Mouse (Mus musculus): Measurements from ENCODE around the gene Ebf1. TPM values are rescaled to one million over a fixed set of nuclear protein-coding genes. Genes with fewer than 3 reads are reported as not detected.

The Ebf1 gene
- polyA plus RNA-seq, 1 experiment, result not detected

DNA sequence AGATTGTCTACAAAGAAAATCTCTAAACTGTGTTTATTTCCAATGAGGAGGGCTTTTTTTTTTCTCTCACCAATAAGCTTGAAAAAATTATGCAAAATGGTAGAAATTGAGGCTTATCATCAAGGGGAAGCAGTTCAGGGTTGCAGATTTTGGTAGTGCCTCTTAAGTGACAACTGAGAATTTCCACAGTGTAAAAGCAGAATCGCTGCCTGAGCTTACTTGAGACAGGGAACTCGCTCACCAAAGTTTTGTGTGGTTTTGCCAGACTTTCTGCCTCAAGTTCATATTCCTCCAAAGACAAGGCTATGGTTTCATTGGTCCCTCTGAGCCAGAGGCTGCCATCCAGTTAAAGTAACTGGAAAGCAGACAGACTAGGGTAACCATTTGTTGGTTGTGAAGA lies 128.8 kb downstream of the Ebf1 start:
- H3K4me3 ChIP-seq (ENCODE audit: insufficient read depth, low read depth, low read length), result no peak overlapping the region
- 0 out of 2 replicates have a peak, but pooled peaks cover 2% of the 10 kb centered on the region for H3K4me1 ChIP-seq (ENCODE audit: control insufficient read depth, insufficient read depth, low read length)
- no peak for TF ChIP-seq POLR2A (IDR thresholded peaks at IDR 0.05; ENCODE audit: insufficient read depth, low read depth, low read length)
- no peak for TF ChIP-seq CTCF (IDR thresholded peaks at IDR 0.05; ENCODE audit: insufficient read depth, low read depth, low read length)
- WGBS, result 94% methylated on average over 2 of the region's 2 CpGs
- no peak overlapping the region for H3K27ac ChIP-seq (ENCODE audit: insufficient read depth, low read depth, low read length)

DNA sequence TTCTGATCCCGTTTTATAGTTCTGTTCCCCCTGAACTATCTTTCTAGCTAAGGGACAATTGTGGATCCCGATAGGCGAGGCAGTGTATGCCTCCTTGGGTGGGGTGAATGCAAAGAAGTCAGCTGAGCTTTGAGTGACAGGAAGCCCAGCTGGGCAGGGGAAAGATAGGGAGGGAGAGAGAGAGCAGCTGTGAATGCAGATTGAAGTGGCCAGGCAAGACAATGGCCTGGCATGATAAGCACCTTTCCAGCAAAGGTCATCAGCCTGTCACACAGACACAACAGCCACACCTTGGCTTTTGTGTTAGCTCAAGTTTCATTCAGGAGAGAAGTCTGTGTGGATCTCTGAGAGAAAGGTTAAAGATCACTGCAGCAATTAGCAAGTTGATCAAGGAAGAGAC lies 129.6 kb downstream of the Ebf1 start:
- H3K4me3 ChIP-seq (ENCODE audit: insufficient read depth, low read depth, low read length), result no peak overlapping the region
- H3K27ac ChIP-seq (ENCODE audit: insufficient read depth, low read depth, low read length), result no peak overlapping the region
- 0 out of 2 replicates have a peak, but pooled peaks cover 2% of the 10 kb centered on the region for H3K4me1 ChIP-seq (ENCODE audit: control insufficient read depth, insufficient read depth, low read length)
- TF ChIP-seq CTCF (IDR thresholded peaks at IDR 0.05; ENCODE audit: insufficient read depth, low read depth, low read length) (no peak), POLR2A (IDR thresholded peaks at IDR 0.05; ENCODE audit: insufficient read depth, low read depth, low read length) (no peak)
- 57% methylated on average over 3 of the region's 3 CpGs for WGBS

DNA sequence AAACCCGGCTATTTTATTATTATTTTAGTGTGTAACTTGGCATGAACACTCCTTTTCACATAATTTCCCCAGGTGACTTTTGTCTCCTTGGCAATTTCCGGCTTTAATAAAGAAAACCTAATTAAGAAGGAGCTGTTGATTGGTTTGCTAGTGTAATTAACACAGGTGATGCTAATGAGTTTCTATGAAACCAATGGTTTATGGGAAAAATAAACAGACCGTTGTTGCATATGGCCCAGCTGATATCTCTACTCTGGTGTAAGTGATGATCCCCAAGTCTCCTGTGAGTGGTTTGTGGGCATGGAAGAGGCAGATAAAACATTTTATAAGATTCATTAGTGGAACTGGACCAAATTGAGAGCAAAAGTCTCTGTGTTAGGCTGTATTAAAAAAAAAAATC lies 132.2 kb downstream of the Ebf1 start:
- 80% methylated on average over 3 of the region's 3 CpGs for WGBS
- Histone ChIP-seq H3K4me1 (ENCODE audit: control insufficient read depth, insufficient read depth, low read length) (0 out of 2 replicates have a peak, but pooled peaks cover 2% of the 10 kb centered on the region), H3K4me3 (ENCODE audit: insufficient read depth, low read depth, low read length) (no peak overlapping the region), H3K27ac (ENCODE audit: insufficient read depth, low read depth, low read length) (no peak overlapping the region)
- TF ChIP-seq CTCF (IDR thresholded peaks at IDR 0.05; ENCODE audit: insufficient read depth, low read depth, low read length) (no peak), POLR2A (IDR thresholded peaks at IDR 0.05; ENCODE audit: insufficient read depth, low read depth, low read length) (no peak)

DNA sequence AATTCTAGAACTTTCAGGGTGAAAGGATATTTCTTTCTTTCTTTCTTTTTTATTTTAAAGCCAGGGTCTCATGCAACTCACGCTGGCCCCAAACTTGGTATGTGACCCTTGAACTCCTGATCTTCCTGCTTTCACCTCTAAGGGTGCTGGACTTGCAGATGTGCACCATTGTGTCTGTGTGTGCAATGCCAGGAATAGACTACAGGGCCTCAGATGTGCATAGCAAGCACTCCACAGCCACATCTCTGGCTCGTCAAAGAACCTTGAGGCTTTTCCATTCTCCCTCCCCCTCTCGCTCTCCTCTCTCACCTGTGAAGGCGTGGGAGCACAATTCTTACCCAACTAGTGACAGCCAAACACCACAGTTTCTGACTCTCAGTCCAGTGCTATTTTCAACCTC lies 137.2 kb downstream of the Ebf1 start:
- no peak overlapping the region for H3K4me3 ChIP-seq (ENCODE audit: insufficient read depth, low read depth, low read length)
- TF ChIP-seq POLR2A (IDR thresholded peaks at IDR 0.05; ENCODE audit: insufficient read depth, low read depth, low read length) (no peak), CTCF (IDR thresholded peaks at IDR 0.05; ENCODE audit: insufficient read depth, low read depth, low read length) (no peak)
- no peak overlapping the region for H3K27ac ChIP-seq (ENCODE audit: insufficient read depth, low read depth, low read length)
- no peaks in the 10 kb centered on the region for H3K4me1 ChIP-seq (ENCODE audit: control insufficient read depth, insufficient read depth, low read length)
- WGBS, result 90% methylated on average over 4 of the region's 4 CpGs

DNA sequence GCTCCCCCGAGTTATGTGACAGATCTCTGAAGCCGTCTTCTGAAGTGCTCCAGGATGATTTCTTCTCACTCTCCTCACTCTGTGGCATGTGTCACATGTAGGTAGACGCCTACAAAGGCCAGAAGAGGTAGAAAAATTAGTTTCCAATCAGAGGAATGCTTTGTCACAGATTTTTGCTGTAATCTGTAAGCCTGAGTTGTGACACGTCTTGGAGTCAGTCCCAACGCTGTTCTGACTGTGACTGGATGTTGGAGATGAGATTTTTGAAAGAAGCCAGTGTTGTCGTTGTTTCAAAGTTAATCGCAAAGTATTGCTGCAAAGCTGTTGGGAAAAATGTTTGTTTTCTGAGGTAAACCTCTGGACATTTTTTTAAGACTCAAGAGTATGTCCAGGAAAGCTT lies 139.2 kb downstream of the Ebf1 start:
- Histone ChIP-seq H3K4me3 (ENCODE audit: insufficient read depth, low read depth, low read length) (no peak overlapping the region), H3K27ac (ENCODE audit: insufficient read depth, low read depth, low read length) (no peak overlapping the region), H3K4me1 (ENCODE audit: control insufficient read depth, insufficient read depth, low read length) (no peaks in the 10 kb centered on the region)
- 90% methylated on average over 7 of the region's 7 CpGs for WGBS
- TF ChIP-seq CTCF (IDR thresholded peaks at IDR 0.05; ENCODE audit: insufficient read depth, low read depth, low read length), result no peak
- TF ChIP-seq POLR2A (IDR thresholded peaks at IDR 0.05; ENCODE audit: insufficient read depth, low read depth, low read length), result no peak

DNA sequence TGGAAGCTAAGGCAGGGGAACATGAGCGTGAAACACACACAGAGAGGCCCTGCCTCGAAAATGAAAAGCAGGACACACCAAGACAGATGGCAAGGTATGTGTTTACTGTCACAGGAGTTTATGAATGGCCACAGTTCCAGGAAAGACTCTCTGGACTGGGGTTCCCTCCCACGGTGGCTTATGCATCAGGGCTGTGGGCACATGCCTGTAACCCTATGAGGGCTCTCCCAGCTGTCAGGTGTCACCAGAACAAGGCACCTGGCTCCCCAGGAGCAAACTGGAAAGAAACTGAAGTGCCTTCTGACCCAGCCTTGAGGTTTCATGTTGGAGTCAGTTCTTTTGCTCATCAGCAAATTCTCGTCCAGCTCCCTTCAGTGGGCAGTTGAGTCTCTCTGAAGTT lies 141.7 kb downstream of the Ebf1 start:
- H3K4me1 ChIP-seq (ENCODE audit: control insufficient read depth, insufficient read depth, low read length), result no peaks in the 10 kb centered on the region
- WGBS, result 93% methylated on average over 4 of the region's 4 CpGs
- no peak overlapping the region for H3K27ac ChIP-seq (ENCODE audit: insufficient read depth, low read depth, low read length)
- TF ChIP-seq CTCF (IDR thresholded peaks at IDR 0.05; ENCODE audit: insufficient read depth, low read depth, low read length), result no peak
- TF ChIP-seq POLR2A (IDR thresholded peaks at IDR 0.05; ENCODE audit: insufficient read depth, low read depth, low read length), result no peak
- no peak overlapping the region for H3K4me3 ChIP-seq (ENCODE audit: insufficient read depth, low read depth, low read length)

DNA sequence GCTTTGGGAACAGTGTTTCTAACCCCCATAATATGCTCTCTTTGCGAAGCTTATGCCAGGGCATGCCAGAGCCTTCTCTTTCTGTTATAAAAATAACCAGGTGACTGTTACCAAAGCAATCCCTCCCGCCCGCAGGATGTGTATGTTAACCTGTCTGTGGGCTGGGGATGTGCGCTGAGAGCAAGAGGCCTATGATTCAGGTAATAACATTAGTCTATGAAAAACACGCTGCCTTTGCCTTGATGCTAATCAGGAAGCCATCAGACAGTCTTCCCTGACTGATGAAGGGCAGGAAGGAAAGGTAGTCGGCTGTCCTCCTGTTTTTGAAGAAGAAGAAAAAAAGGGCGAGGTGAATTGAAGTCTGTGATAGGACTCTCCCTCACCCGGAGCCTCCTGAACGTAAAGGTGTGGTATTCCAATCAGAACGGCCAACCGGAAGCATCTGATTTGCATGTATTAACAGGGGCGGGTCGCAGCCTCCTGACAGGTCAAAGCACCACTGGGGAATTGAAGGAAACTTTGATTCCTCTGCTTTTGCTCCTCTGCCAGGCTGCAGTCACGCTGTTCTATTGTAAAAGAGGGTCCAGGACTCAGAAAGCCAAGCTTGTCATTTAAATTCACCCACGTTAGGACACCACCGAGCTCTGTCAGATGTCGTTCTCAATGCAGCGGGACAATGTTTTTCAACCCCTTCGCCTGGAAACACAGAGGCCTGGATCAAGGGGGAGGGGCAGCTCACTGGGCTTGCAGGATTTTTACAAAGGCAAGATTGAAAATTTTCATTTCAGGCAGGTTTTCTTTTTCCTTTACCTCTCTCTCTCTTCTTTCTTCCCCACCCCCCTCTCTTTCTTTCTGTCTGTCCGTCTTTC lies 144.2 kb downstream of the Ebf1 start:
- TF ChIP-seq POLR2A (IDR thresholded peaks at IDR 0.05; ENCODE audit: insufficient read depth, low read depth, low read length) (no peak), CTCF (IDR thresholded peaks at IDR 0.05; ENCODE audit: insufficient read depth, low read depth, low read length) (no peak)
- Histone ChIP-seq H3K4me1 (ENCODE audit: control insufficient read depth, insufficient read depth, low read length) (no peaks in the 10 kb centered on the region), H3K27ac (ENCODE audit: insufficient read depth, low read depth, low read length) (no peak overlapping the region), H3K4me3 (ENCODE audit: insufficient read depth, low read depth, low read length) (no peak overlapping the region)
- WGBS, result 42% methylated on average over 20 of the region's 20 CpGs

DNA sequence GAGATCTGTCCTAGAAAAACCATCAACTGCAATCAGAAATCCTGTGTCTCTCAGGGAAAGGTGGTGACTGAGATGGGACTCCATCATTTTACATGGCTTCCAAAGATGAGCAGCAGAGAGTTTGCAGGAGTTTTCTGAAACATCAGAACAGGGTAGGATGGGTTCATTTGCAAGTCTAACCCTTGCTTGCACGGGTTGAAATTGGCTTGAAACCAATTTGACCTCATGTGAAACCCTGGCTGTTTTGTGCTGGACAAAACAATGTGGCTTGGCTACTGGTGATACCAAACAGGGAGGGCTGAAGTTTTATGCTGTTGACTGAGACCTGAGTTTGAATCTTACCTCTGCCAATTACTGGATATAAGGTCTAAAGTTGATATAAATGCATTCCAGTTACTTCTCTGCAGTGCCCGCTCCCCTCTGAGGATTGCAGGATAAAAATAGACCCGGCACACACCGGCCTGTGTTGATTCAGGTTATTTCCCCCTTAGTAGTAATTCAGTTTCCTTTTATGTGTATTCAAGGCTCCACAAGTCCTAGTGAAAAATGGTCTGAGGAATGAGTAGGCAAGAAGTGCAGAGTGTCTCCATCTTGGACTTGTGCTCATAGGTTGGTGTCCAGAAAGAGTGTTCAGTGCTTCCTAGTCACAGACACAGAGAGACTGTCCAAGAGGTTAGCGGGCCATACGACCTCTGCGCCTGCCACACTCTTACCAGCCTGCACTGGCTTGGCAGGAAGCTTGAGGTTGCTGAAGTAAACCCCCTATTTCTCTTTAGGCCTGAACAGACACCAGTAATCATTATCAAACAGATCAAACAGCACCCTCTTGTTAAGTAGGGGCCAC lies 147.1 kb downstream of the Ebf1 start:
- TF ChIP-seq CTCF (IDR thresholded peaks at IDR 0.05; ENCODE audit: insufficient read depth, low read depth, low read length), result no peak
- 81% methylated on average over 7 of the region's 7 CpGs for WGBS
- Histone ChIP-seq H3K4me1 (ENCODE audit: control insufficient read depth, insufficient read depth, low read length) (no peaks in the 10 kb centered on the region), H3K27ac (ENCODE audit: insufficient read depth, low read depth, low read length) (no peak overlapping the region), H3K4me3 (ENCODE audit: insufficient read depth, low read depth, low read length) (no peak overlapping the region)

DNA sequence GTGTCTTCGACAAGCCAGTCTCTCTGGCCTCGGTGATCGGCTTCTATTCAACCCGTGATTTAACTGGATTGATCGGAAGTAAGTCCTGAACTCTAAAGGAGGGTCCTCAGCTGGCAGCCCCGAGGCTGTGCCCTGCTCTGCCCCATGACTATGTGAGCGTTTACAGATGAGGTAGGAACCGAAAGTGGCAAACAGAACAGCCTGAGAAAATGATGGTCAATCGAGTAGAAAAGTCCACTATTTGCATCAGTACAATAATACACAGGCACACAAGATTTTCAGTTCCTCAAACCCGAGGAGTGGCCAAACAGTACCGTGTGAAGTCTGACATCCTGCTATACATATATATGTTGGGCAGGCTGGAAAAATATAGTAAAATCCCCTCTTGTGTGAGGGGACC lies 147.9 kb downstream of the Ebf1 start:
- no peaks in the 10 kb centered on the region for H3K4me1 ChIP-seq (ENCODE audit: control insufficient read depth, insufficient read depth, low read length)
- WGBS, result 78% methylated on average over 11 of the region's 11 CpGs
- H3K4me3 ChIP-seq (ENCODE audit: insufficient read depth, low read depth, low read length), result no peak overlapping the region
- H3K27ac ChIP-seq (ENCODE audit: insufficient read depth, low read depth, low read length), result no peak overlapping the region
- TF ChIP-seq POLR2A (IDR thresholded peaks at IDR 0.05; ENCODE audit: insufficient read depth, low read depth, low read length) (no peak), CTCF (IDR thresholded peaks at IDR 0.05; ENCODE audit: insufficient read depth, low read depth, low read length) (no peak)

Measured in olfactory bulb, adult 2 months (tissue).